Mouse (Mus musculus) erythroblast, embryonic 14.5 days (primary cell): ENCODE measurements around the gene Bach2.

Experiments used
- GATA1 ChIP-seq: IDR thresholded peaks from 2 replicates; pipeline ENCODE4 v1.6.1; 2012; ENCODE audit warnings: low read length, inconsistent platforms, mixed read lengths
- TAL1 ChIP-seq: IDR thresholded peaks from 3 replicates; pipeline ENCODE4 v1.6.1; 2012; ENCODE audit warnings: low read length, inconsistent platforms, mixed read lengths

DNA sequence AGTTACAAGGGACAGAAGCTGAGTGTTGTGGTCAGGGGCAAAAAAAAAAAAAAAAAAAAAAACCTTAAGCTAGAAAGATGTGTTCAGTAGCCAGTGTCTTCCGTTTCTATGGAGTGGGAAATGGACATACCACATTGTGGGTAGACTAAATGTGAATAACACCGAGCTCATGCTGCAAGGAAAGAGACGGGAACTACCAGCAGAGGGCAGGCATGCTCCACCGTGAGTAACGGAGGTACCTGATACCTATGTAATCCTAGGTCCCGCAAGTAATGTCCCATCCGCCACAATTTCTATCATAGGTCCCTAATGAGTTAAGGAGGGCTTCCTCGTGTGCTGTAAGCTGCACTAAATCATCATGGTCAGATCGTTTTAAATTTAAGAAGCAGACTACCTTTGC, 348.0 kb downstream of the Bach2 start:
- no peak for TF ChIP-seq GATA1
- no peak for TF ChIP-seq TAL1
